Mouse (Mus musculus): ENCODE results near the gene Pigf.

Gene Pigf

GRCm38 (mm10) chr17:87036141-87037073 lies 11.2 kb upstream of the Pigf start:
- in situ Hi-C loops (cut with MseI, MboI): no loop called here

- in situ Hi-C loops (cut with MseI, MboI): no loop called here
These were observed 539 bp downstream of the Pigf start for GRCm38 (mm10) chr17:87024491-87025242.

GRCm38 (mm10) chr17:87019692-87020091 lies 5.5 kb downstream of the Pigf start:
- in situ Hi-C loops (cut with MseI, MboI): no loop called here

- in situ Hi-C loops (cut with MseI, MboI): no loop called here
These were observed 13.7 kb downstream of the Pigf start for GRCm38 (mm10) chr17:87011301-87012019.

- in situ Hi-C loops (cut with MseI, MboI): no loop called here
These were observed 16.3 kb downstream of the Pigf start for GRCm38 (mm10) chr17:87008950-87009349.

GRCm38 (mm10) chr17:86997323-86997722 lies 27.9 kb downstream of the Pigf start:
- in situ Hi-C loops (cut with MseI, MboI): no loop called here

- in situ Hi-C loops (cut with MseI, MboI): no loop called here
These were observed 33.9 kb downstream of the Pigf start for GRCm38 (mm10) chr17:86991306-86991705.

- in situ Hi-C loops (cut with MseI, MboI): no loop called here
These were observed 36.5 kb downstream of the Pigf start for GRCm38 (mm10) chr17:86988601-86989184.

GRCm38 (mm10) chr17:86988161-86988560 lies 37.0 kb downstream of the Pigf start:
- in situ Hi-C loops (cut with MseI, MboI): no loop called here

- in situ Hi-C loops (cut with MseI, MboI): no loop called here
These were observed 38.6 kb downstream of the Pigf start for GRCm38 (mm10) chr17:86986449-86987138.

GRCm38 (mm10) chr17:86982497-86982896 lies 42.7 kb downstream of the Pigf start:
- in situ Hi-C loops (cut with MseI, MboI): no loop called here

GRCm38 (mm10) chr17:86981701-86982100 lies 43.5 kb downstream of the Pigf start:
- in situ Hi-C loops (cut with MseI, MboI): no loop called here

GRCm38 (mm10) chr17:86981205-86981604 lies 44.0 kb downstream of the Pigf start:
- in situ Hi-C loops (cut with MseI, MboI): no loop called here

GRCm38 (mm10) chr17:86978496-86978895 lies 46.7 kb downstream of the Pigf start:
- in situ Hi-C loops (cut with MseI, MboI): no loop called here

GRCm38 (mm10) chr17:86976387-86976786 lies 48.8 kb downstream of the Pigf start:
- in situ Hi-C loops (cut with MseI, MboI): no loop called here

- in situ Hi-C loops (cut with MseI, MboI): no loop called here
These were observed 52.1 kb downstream of the Pigf start for GRCm38 (mm10) chr17:86973097-86973496.

GRCm38 (mm10) chr17:86971860-86972259 lies 53.3 kb downstream of the Pigf start:
- in situ Hi-C loops (cut with MseI, MboI): no loop called here

- in situ Hi-C loops (cut with MseI, MboI): no loop called here
These were observed 54.2 kb downstream of the Pigf start for GRCm38 (mm10) chr17:86971036-86971435.

- in situ Hi-C loops (cut with MseI, MboI): no loop called here
These were observed 55.0 kb downstream of the Pigf start for GRCm38 (mm10) chr17:86970026-86970750.

GRCm38 (mm10) chr17:86969582-86969981 lies 55.6 kb downstream of the Pigf start:
- in situ Hi-C loops (cut with MseI, MboI): no loop called here

All from mouse trophoblast stem cell (cell line).